Mouse (Mus musculus) midbrain, postnatal 0 days (tissue): Measurements from ENCODE around the gene Pnpla6. TPM values are rescaled to one million over a fixed set of nuclear protein-coding genes. Genes with fewer than 3 reads are reported as not detected.

Experiments used
- ATAC-seq: fragments of 200-750 bp; cut with Nextera tagmentation; 2 replicates; pipeline ENCODE4 v1.8.0; 2017; ENCODE audit warnings: moderate number of reproducible peaks, mild to moderate bottlenecking, moderate TSS enrichment, moderate library complexity; ENCODE audit not compliant: low FRiP score
- DNase-seq: peaks from one replicate; pipeline ENCODE4 v3.0.0-alpha.2; 2015; ENCODE audit warnings: low spot score
- H3K27ac ChIP-seq: fragments of 300-500 bp; sonication (generic); 2 replicates; pipeline ENCODE4 v1.5.1; 2014; ENCODE audit warnings: low read depth, mild to moderate bottlenecking, low read length, mixed read lengths
- H3K27me3 ChIP-seq: fragments of 300-500 bp; sonication (generic); 2 replicates; pipeline ENCODE4 v1.6.1; 2014; ENCODE audit warnings: low read length, control low read depth, mixed read lengths; ENCODE audit not compliant: insufficient read depth
- H3K36me3 ChIP-seq: fragments of 300-500 bp; sonication (generic); 2 replicates; pipeline ENCODE4 v1.6.1; 2014; ENCODE audit warnings: low read length, control low read depth, mixed read lengths; ENCODE audit not compliant: insufficient read depth
- H3K4me1 ChIP-seq: fragments of 300-500 bp; sonication (generic); 2 replicates; pipeline ENCODE4 v1.6.1; 2014; ENCODE audit warnings: mild to moderate bottlenecking, control low read depth, antibody characterized with exemption, low read length, mixed read lengths; ENCODE audit not compliant: insufficient read depth
- H3K4me2 ChIP-seq: fragments of 300-500 bp; sonication (generic); 2 replicates; pipeline ENCODE4 v1.6.1; 2014; ENCODE audit warnings: low read depth, mild to moderate bottlenecking, low read length, mixed read lengths; ENCODE audit not compliant: poor library complexity, severe bottlenecking
- H3K4me3 ChIP-seq: fragments of 300-500 bp; sonication (generic); 2 replicates; pipeline ENCODE4 v1.5.1; 2014; ENCODE audit warnings: low read depth, mild to moderate bottlenecking, low read length, moderate library complexity
- H3K9ac ChIP-seq: fragments of 300-500 bp; sonication (generic); replicated peaks from 2 replicates; pipeline ENCODE4 v1.6.1; 2014; ENCODE audit warnings: mild to moderate bottlenecking, low read length, moderate library complexity, mixed read lengths; ENCODE audit not compliant: poor library complexity, severe bottlenecking
- H3K9me3 ChIP-seq: fragments of 300-500 bp; sonication (generic); 2 replicates; pipeline ENCODE4 v1.6.1; 2016; ENCODE audit warnings: low read length, control low read depth
- CTCF ChIP-seq: IDR thresholded peaks from 2 replicates; pipeline ENCODE4 v1.5.1; 2016; ENCODE audit warnings: antibody characterized with exemption, mild to moderate bottlenecking
- WGBS: fragments of 180-500 bp; shearing (Covaris S2); extraction: QIAGEN DNeasy Blood & Tissue Kit; methylation state at CpG from one replicate; pipeline ENCODE4 v1.1.7; 2014; 5-methylcytosine and 5-hydroxymethylcytosine counted together
- polyA plus RNA-seq: library from polyadenylated mRNA; unstranded; fragments of >200 nt; fragmentation: Nextera tagmentation; extraction: Ambion mirVana; gene quantifications from 2 replicates; pipeline ENCODE4 v1.2.1, GENCODE M21; 2015
- total RNA-seq: library from RNA; depleted of rRNA; stranded (reverse); fragments of >200 nt; gene quantifications from 2 replicates; pipeline ENCODE4 v1.2.3, GENCODE M21; 2014

The Pnpla6 gene
- total and polyA plus RNA-seq, 2 experiments from 2014 or later, result 36.8 to 57.5 TPM

GRCm38 (mm10) chr8:3515771-3516417 is 710 bp downstream of the Pnpla6 start:
- no peak for TF ChIP-seq CTCF
- under 1% methylated on average over 25 of the region's 25 CpGs for WGBS
- Histone ChIP-seq H3K4me1 (no peaks in the 10 kb centered on the region), H3K4me2 (peak overlapping the region; percentile 94), H3K9ac (peak overlapping the region; percentile 70), H3K27ac (peak overlapping the region; percentile 86), H3K27me3 (no peaks in the 10 kb centered on the region), H3K36me3 (peaks cover 26% of the 10 kb centered on the region), H3K9me3 (no peaks in the 10 kb centered on the region), H3K4me3 (peak overlapping the region; percentile 67)
- DNase-seq (peak; percentile 58), ATAC-seq (peak; percentile 65)

- peaks cover 22% of the 10 kb centered on the region for H3K36me3 ChIP-seq
- H3K9me3 ChIP-seq, result no peaks in the 10 kb centered on the region
- H3K4me3 ChIP-seq, result peak overlapping the region; percentile 67
- ATAC-seq, result peak; percentile 82
- no peaks in the 10 kb centered on the region for H3K27me3 ChIP-seq
- TF ChIP-seq CTCF, result 0 out of 2 replicates have a peak, but pooled peaks have one; percentile 3
- DNase-seq, result peak; percentile 96
- H3K4me1 ChIP-seq, result no peaks in the 10 kb centered on the region
- H3K4me2 ChIP-seq, result peak overlapping the region; percentile 94
- 2% methylated on average over 36 of the region's 36 CpGs for WGBS
- peak overlapping the region; percentile 86 for H3K27ac ChIP-seq
- peak overlapping the region; percentile 70 for H3K9ac ChIP-seq
Observed at GRCm38 (mm10) chr8:3516450-3517116, 1.4 kb downstream of the Pnpla6 start.

- H3K9ac ChIP-seq, result peak overlapping the region; percentile 70
- no peaks in the 10 kb centered on the region for H3K9me3 ChIP-seq
- ATAC-seq (peak; percentile 42), DNase-seq (peak; percentile 55)
- peaks cover 24% of the 10 kb centered on the region for H3K36me3 ChIP-seq
- peak overlapping the region; percentile 94 for H3K4me2 ChIP-seq
- peak overlapping the region; percentile 67 for H3K4me3 ChIP-seq
- H3K27me3 ChIP-seq, result no peaks in the 10 kb centered on the region
- peak overlapping the region; percentile 86 for H3K27ac ChIP-seq
- WGBS, result 6% methylated on average over 14 of the region's 16 CpGs
- H3K4me1 ChIP-seq, result no peaks in the 10 kb centered on the region
- no peak for TF ChIP-seq CTCF
Observed at GRCm38 (mm10) chr8:3517117-3517495, 1.9 kb downstream of the Pnpla6 start.

- Histone ChIP-seq H3K9me3 (no peaks in the 10 kb centered on the region), H3K9ac (no peak overlapping the region), H3K27ac (no peak overlapping the region), H3K4me1 (no peaks in the 10 kb centered on the region), H3K27me3 (no peaks in the 10 kb centered on the region), H3K4me2 (no peak overlapping the region), H3K36me3 (peaks cover 45% of the 10 kb centered on the region), H3K4me3 (no peak overlapping the region)
- DNase-seq, result no peak
- no peak for ATAC-seq
- 91% methylated on average over 13 of the region's 13 CpGs for WGBS
- TF ChIP-seq CTCF, result no peak
Observed at GRCm38 (mm10) chr8:3522007-3522697, 7.0 kb downstream of the Pnpla6 start.

- peaks cover 35% of the 10 kb centered on the region for H3K36me3 ChIP-seq
- TF ChIP-seq CTCF, result no peak
- no peaks in the 10 kb centered on the region for H3K4me1 ChIP-seq
- no peaks in the 10 kb centered on the region for H3K27me3 ChIP-seq
- no peak overlapping the region for H3K27ac ChIP-seq
- no peak overlapping the region for H3K4me2 ChIP-seq
- H3K9ac ChIP-seq, result no peak overlapping the region
- DNase-seq (no peak), ATAC-seq (no peak)
- WGBS, result 94% methylated on average over 5 of the region's 5 CpGs
- no peaks in the 10 kb centered on the region for H3K9me3 ChIP-seq
- H3K4me3 ChIP-seq, result no peak overlapping the region
Observed at GRCm38 (mm10) chr8:3530816-3531215, 15.6 kb downstream of the Pnpla6 start.

GRCm38 (mm10) chr8:3531936-3532335 is 16.8 kb downstream of the Pnpla6 start:
- Histone ChIP-seq H3K4me1 (no peaks in the 10 kb centered on the region), H3K4me2 (no peak overlapping the region), H3K36me3 (peaks cover 41% of the 10 kb centered on the region), H3K4me3 (no peak overlapping the region), H3K9me3 (no peaks in the 10 kb centered on the region), H3K27ac (no peak overlapping the region), H3K9ac (no peak overlapping the region), H3K27me3 (no peaks in the 10 kb centered on the region)
- no peak for TF ChIP-seq CTCF
- 95% methylated on average over 18 of the region's 18 CpGs for WGBS
- ATAC-seq, result no peak
- no peak for DNase-seq
